Mouse (Mus musculus): ENCODE data around the gene Polr2g.
"Not testable (repeated sequence)": the region's sequence is repeated elsewhere in the genome, so short reads cannot be mapped to it uniquely, and the experiment has no call there.

Gene Polr2g

DNA sequence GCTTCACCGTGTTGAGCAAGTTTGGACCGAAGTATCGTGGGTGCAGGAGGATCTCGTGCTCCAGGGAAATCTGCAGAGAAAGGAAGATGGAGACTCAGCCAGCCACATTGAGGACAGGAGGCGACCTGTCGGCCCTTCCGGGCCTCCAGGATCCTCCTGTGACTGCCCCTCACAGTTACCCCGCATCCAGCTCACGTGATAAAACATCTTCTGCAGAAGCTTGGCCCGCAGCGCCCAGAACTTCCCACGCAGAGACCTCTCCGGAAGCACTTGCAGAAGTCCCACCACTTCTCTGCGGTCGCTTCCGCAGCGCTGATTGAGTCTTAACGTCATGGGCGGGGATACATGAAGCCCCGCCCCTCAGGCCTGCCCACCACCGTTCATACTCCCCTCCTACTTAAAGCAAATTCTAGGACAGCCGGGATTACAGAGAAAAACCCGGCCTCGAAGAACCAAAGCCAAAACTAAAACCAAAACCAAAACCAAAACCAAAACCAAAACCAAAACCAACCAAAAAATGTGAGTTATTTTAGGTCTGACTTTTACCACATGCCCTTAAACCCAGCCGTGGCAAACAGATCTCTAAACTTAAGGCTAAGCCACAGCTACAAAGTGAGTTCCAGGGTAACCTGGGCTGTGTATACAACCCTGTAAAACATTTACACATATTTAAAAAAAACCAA lies at the start of gene Polr2g:
Polr2g (minus strand) TSS at position 314 of the 683 bp plus-strand sequence.
- in situ Hi-C loops (cut with MboI; ENCODE audit: low pct_unique_long_range_greater_than_20kb in 1 of 2, low sequenced_read_pairs in 2 of 2, unreplicated experiment in 1 of 2), result no loop called here

DNA sequence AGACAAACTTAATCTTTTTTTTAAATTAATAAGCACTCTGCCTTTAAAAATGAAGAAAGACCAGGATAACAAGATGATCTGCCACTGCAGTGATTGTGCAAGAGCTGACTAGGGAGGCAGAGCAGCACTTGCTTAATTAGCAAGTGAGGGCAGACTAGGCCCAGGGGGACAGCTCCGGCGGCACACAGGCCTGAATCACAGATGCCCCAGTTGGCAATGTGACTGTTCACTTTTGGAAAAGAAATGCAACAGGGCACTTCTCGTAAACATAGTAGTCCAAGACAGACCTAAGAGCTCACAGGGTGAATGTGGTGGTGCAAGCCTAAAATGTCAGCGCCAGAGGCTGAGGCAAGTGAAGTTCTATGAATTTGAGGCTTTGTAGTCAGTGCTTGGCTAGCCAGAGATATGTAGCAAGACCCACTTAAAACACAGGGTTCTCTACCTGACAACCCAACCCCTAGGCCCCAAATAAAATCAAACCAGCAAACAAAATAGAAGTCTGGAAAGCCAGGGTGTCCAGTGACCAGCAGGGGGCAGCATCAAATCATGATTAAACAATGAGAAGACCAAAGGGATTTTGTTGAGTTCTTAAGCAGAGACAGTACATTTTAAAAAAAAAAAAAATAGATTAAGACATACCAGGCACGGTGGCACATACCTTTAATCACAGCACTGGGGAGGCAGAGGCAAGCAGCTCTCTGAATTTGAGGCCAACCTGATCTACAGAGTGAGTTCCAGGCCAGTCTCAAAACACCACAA lies 46.2 kb upstream of the Polr2g start:
- in situ Hi-C loops (cut with MboI; ENCODE audit: low pct_unique_long_range_greater_than_20kb in 1 of 2, low sequenced_read_pairs in 2 of 2, unreplicated experiment in 1 of 2), result no loop called here

DNA sequence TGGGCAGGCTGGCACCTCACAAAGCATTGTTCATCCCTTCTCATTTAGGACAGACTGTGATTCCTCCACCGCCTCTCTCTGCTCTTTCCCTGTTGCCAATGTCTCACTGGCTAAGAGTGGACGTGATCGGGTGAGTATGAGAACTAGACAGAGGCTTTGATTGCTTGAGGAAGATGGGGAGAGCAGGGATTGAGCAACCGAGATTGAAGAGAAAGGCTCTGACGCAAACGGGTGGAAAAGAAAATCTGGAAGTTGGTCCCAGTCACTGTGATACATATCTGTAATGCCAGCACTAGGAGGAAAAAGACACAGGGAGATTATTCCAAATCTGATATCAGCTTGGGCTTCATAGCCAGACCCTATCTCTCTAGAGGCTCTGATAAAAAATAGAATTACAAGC lies 44.6 kb upstream of the Polr2g start:
- in situ Hi-C loops (cut with MboI; ENCODE audit: low pct_unique_long_range_greater_than_20kb in 1 of 2, low sequenced_read_pairs in 2 of 2, unreplicated experiment in 1 of 2), result no loop called here

DNA sequence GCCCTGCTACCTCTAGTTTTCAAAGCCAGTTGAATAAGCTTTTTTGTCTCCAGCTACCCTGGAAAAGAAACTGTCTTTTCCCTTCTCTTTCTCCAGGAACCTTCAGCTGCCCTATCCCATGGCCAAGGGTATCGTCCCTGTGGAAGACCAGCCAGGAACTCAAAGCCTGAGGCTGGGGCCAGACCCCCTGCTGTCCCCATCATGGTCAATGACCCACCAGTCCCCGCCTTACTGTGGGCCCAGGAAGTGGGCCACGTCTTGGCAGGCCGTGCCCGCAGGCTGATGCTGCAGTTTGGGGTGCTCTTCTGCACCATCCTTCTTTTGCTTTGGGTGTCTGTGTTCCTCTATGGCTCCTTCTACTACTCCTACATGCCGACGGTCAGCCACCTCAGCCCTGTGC lies 42.6 kb upstream of the Polr2g start:
- in situ Hi-C loops (cut with MboI; ENCODE audit: low pct_unique_long_range_greater_than_20kb in 1 of 2, low sequenced_read_pairs in 2 of 2, unreplicated experiment in 1 of 2), result no loop called here

DNA sequence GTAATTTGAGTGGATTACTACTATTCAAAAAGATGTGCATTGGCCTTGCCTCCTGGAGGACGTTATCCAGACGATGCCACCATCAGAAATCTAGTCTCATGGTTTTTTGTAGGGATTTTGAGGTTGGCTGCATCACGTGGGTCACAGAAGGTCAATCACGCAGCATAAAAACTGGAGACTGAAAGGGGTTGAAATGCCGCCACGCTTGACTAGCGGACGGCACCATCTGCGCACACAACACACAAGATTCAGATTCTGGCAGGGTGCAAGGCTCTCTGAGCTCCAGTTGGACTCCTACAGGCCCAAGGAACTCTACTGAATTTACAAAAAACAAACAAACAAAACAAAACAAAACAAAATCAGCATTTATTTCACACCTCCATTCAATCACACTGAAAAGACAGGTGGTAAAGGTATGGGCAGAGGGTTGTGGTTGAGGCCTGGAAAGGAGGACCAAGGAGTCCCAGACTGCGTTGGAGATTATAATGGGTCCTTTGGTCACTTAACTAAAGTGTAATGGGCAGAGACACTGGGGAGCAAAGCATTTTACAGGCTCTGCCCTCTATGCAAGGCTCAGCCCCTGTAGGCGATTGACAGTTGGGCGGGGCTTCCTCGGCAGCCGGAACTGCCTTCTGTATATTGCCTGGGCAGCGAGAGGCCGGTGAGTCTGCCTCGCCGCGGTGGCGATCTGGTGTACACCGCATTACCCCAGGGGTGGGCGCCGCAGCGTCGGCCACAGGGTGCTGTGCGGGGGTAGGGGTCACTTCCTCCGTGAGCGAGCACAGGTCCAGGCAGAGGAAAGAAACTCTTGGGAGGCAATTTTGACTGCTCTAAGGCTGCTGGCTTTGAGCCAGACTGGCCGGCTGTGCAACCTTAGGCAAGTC lies 41.8 kb upstream of the Polr2g start:
- in situ Hi-C loops (cut with MboI; ENCODE audit: low pct_unique_long_range_greater_than_20kb in 1 of 2, low sequenced_read_pairs in 2 of 2, unreplicated experiment in 1 of 2), result no loop called here

DNA sequence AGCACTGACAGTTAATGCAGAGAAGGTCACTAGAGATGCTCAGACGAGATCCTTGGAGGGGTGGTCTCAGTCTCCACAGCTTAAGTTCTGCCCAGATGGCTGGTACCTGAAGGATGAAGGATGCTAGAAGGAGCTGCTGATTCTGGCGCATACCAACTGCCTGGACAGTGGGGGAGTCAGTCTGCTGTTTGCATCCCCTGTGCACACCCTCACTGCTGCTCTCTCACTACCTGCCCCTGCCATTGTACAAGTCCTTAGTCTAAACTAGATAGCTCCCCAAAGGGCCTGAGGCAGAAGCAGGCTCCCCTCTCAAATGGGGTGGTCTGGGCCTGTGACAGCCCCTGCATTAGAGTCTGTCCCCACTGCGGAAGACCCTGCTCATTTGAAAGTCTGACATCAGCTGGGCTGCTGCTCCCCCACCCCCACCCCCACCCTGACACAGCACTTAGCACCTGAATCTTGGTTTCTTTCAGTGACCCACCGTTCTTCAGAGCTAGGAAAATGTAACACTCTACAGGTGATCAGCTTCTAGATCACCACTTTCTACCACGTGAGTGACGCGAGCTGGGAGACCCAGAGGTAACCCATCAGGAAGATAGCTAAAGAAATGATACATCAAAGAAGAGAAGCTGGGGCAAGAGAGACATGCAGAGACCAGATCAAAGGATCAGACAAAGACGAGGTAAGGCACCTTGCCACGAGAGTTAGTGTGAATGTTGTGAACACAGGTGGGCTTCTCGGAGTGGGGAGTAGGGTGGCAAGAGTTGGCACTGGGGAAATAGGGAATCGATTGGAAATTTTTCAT lies 40.9 kb upstream of the Polr2g start, which contains the start of gene Gng3:
Gng3 (minus strand) TSS at position 92 of the 805 bp plus-strand sequence.
- in situ Hi-C loops (cut with MboI; ENCODE audit: low pct_unique_long_range_greater_than_20kb in 1 of 2, low sequenced_read_pairs in 2 of 2, unreplicated experiment in 1 of 2), result no loop called here

DNA sequence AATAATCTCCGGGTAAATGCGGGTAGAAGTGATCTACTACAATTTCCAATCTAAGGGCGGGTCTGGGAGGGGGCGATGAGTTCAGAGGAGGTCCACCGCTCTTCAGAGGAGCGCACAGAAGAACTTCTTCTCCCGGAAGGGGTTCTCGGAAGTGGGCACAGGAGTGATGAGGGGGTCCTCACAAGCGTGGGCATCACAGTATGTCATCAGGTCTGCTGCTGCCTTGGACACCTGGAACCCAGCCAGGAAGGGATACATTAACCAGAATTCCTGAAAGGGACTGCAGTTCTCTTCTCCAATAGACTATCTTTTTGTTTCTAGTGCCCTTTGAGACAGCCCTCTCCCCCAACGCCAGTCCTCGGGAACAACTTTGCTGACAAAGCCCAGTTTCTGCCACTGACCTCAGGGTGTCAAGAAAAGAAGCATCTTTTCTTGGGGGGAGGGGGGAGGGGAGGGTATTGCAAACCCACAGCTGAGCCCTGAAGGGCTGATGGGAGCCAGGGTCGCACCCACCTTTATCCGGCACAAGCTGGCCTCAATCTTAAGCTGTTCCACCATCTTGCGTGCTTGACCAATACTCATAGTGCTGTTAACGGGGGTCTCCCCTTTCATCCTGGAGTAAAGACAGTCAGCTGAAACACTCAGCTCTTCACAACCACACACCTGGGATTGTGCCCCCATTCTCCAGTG lies 39.8 kb upstream of the Polr2g start:
- in situ Hi-C loops (cut with MboI; ENCODE audit: low pct_unique_long_range_greater_than_20kb in 1 of 2, low sequenced_read_pairs in 2 of 2, unreplicated experiment in 1 of 2), result no loop called here

DNA sequence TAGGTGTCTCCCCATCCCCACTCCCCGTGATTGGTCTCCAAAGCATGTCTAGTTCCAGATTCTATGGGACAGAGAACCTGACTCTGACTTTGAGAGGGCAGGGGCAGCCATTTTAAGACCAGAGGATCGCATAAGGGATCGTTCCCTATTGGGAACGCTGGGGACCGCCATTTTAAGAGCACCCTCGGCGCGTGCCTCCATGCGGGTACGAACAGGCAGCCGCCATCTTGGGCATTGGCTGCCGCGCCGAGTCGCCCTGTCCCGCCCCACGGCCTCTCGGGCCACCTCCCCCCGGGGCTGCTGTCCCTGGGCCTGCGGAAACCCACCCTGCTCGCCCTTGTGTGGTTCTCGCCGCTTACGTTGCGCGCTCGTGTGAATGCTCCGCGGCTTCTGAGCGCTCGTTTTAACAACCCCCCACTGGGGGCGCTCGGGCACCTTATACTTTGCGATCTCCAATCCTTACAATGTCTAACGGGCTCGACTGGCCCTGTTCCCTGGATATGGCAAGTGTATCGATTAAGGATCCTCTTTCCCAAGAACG lies 38.9 kb upstream of the Polr2g start, which contains the start of gene Bscl2:
Bscl2 (plus strand) TSS at position 217 of the 541 bp plus-strand sequence.
- in situ Hi-C loops (cut with MboI; ENCODE audit: low pct_unique_long_range_greater_than_20kb in 1 of 2, low sequenced_read_pairs in 2 of 2, unreplicated experiment in 1 of 2), result no loop called here

DNA sequence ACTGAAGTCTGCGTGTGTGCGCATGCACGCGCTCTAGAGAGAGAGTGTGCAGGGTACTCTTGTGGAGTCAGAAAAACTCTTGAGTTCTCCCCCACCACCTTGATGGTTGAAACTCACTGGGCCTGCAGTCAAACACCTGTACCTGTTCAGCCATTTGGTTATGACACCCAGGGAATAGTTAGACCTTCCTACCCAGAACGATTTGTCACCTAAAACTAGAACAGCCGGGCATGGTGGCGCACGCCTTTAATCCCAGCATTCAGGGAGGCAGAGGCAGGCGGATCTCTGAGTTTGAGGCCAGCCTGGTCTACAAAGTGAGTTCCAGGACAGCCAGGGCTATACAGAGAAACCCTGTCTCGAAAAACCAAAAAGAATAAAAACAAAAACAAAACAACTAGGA lies 38.0 kb upstream of the Polr2g start:
- in situ Hi-C loops (cut with MboI; ENCODE audit: low pct_unique_long_range_greater_than_20kb in 1 of 2, low sequenced_read_pairs in 2 of 2, unreplicated experiment in 1 of 2), result not testable (repeated sequence)

DNA sequence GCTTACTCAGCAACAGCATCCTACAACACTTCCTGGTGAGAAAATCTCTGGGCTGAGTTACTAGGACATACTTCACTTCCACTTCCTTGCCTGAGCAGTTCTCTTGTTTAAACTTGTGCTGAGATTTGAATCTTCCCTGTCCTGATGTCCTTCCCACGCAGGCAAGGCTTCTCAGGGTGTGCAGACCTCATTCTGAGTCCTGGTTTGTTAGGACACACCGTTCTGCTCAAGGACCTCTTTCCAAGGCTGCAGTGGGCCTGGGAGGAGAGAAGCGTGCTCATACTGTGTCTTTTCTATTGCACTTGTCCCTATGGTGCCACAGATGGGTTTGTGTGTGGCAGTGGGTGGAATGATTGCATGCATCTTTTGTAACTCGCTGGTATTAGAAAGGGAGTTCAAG lies 34.6 kb upstream of the Polr2g start:
- in situ Hi-C loops (cut with MboI; ENCODE audit: low pct_unique_long_range_greater_than_20kb in 1 of 2, low sequenced_read_pairs in 2 of 2, unreplicated experiment in 1 of 2), result no loop called here

DNA sequence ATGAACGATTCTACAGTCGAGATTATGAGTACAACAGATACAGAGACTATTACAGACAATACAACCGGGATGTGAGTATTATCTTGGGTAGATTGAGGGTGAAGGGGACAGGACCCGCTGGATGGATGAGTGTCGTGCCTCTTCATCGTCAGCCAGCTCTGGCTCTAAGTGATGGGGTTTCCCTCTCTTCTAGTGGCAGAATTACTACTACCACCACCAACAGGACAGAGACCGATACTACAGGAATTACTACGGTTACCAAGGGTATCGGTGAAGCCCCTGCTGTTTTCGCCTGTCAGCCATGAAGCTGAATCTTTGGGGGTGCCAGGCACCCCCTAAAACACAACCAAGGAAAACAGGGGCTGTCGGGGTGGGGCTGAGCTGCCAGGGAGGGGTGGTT lies 32.9 kb upstream of the Polr2g start:
- in situ Hi-C loops (cut with MboI; ENCODE audit: low pct_unique_long_range_greater_than_20kb in 1 of 2, low sequenced_read_pairs in 2 of 2, unreplicated experiment in 1 of 2), result no loop called here

DNA sequence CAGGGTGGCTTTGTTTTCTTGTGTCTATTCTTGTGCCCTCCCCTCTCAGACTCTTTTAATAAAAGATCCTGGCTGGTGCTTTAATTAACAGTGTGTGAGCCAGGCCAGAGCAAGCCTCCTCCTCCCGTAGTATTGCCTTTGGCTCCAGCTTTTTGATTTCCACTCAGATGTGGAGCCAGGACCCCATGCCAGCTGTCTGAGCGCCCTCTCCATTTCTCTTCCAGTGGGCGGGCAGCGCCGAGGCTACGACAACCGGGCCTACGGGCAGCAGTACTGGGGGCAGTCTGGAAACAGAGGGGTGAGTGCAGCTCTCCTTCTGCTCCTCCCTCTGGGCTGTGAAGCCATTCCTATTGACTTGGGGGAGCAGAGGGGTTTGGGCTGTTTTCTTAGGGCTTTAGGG lies 32.3 kb upstream of the Polr2g start:
- in situ Hi-C loops (cut with MboI; ENCODE audit: low pct_unique_long_range_greater_than_20kb in 1 of 2, low sequenced_read_pairs in 2 of 2, unreplicated experiment in 1 of 2), result no loop called here

DNA sequence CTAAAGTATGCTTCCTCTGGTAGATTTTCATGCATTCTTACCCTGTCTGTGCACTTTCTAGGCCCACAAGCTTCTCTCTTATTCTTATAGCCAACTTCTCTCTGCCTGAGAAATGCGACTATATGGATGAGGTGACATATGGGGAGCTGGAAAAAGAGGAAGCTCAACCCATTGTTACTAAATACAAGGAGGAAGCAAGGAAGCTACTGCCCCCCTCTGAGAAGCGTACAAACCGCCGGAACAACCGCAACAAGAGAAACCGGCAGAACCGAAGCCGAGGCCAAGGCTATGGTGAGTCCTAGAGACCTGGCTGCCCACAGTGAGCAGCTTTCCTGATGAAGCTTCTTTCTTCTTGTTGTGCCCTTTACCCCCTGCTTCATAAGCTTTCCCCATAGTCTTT lies 31.3 kb upstream of the Polr2g start, which contains the start of gene AC129217.1:
AC129217.1 (plus strand) TSS at position 114 of the 400 bp plus-strand sequence.
- in situ Hi-C loops (cut with MboI; ENCODE audit: low pct_unique_long_range_greater_than_20kb in 1 of 2, low sequenced_read_pairs in 2 of 2, unreplicated experiment in 1 of 2), result no loop called here

DNA sequence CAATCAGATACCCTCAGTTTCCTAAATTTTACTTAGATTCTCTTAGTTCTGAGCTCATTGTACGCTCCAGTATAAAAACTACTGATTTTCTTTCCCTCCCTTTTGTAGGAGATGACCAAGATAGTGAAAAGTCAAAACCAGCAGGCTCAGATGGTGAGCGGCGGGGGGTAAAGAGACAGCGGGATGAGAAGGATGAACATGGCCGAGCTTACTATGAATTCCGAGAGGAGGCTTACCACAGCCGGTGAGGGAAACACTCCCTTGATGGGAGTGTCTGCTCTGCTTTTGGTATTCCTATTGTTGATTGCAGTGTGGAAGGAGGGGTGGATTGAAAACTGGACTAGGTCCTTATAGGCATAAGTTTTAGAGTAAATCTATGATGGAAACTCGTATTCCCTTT lies 24.3 kb upstream of the Polr2g start:
- in situ Hi-C loops (cut with MboI; ENCODE audit: low pct_unique_long_range_greater_than_20kb in 1 of 2, low sequenced_read_pairs in 2 of 2, unreplicated experiment in 1 of 2), result no loop called here

DNA sequence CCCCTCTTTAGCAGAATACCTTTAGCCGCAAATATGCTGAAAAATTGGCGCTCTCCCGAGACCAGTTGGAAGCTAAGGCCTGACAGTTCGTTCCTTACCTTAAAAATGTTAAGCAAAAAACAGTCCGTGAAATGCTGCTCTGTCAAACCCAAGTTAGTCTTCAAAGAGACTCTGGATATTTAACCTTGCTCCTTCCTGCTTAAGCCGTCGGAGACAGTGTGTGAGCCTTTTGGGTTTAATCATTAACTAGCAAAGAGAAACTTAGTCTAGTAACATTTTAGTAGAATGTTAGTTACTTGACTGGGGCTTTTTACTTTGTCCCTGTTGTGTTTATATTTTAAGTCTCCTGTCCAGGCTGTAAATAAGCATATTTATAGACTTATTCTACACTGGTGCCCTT lies 22.8 kb upstream of the Polr2g start:
- in situ Hi-C loops (cut with MboI; ENCODE audit: low pct_unique_long_range_greater_than_20kb in 1 of 2, low sequenced_read_pairs in 2 of 2, unreplicated experiment in 1 of 2), result no loop called here

DNA sequence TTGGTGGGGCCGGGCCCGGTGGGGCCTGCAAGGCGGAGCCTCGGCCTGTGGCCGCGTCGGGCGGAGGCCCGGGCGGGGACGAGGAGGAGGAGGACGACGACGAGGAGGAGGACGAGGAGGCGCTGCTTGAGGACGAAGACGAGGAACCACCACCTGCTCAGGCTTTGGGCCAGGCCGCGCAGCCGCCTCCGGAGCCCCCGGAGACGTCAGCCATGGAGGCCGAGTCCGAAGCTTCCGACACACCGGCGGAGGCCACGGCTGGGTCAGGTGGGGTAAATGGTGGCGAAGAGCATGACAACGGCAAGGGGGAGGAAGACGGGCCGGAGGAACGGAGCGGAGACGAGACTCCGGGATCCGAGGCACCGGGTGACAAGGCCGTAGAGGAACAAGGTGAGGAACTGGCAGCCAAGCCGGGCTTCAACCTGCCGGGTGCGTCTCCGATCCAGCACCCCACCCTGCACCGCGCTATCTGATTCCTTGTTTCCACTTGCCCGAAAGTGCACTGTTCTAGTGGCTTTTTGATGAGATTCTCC lies 22.1 kb upstream of the Polr2g start:
- in situ Hi-C loops (cut with MboI; ENCODE audit: low pct_unique_long_range_greater_than_20kb in 1 of 2, low sequenced_read_pairs in 2 of 2, unreplicated experiment in 1 of 2), result no loop called here
